In the genomic region with DNA sequence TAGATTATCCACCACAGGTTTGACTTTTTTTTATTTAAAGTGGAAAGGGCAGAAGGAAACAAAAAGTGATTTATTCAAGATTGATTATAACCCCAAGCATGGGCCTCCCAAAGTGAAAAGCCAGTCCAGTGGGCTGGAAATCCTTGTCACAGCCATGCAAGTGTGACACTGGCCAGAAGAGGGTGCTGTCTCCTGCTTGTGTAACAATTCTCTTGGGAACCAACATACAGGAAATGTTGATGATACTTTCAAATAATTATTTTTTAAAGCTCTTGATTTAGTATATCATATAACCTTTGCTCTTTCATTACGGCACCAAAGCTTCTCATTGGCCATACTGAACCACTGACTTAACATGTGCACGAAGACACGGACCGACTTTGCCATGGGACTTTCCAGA, we compare ENCODE assay signal across 8 mouse cellular contexts. TPM values are rescaled to one million over a fixed set of nuclear protein-coding genes. Genes with fewer than 3 reads are reported as not detected.
DNase-seq lines count a peak whose midpoint lies in the region; ATAC-seq lines count a peak whose summit lies in the region.

No protein-coding gene starts in this region.

- intact Hi-C loops in left cerebral cortex, postnatal 14 days (cut with DNase I): loop anchor here (1.0 to 5.0 kb wide), 2 partner anchors 61 to 202 kb away; no protein-coding TSS in a partner anchor

- DNase-seq in liver: peak; percentile 71
- no peak for DNase-seq in liver, embryonic 11.5 days (ENCODE audit: low spot score)
- DNase-seq in Muller cell, postnatal 12 days (ENCODE audit: inconsistent ontology term): peak; percentile 47
- DNase-seq in cerebellum, postnatal 4 days (ENCODE audit: low spot score in 2 of 2): peak; percentile 53 to 70
- DNase-seq in hindbrain, embryonic 14.5 days (ENCODE audit: low spot score): peak; percentile 47
- DNase-seq in left cerebral cortex, postnatal 14 days (ENCODE audit: low spot score in 2 of 2): peak; percentile 61 to 82
- DNase-seq in neural tube, embryonic 11.5 days (ENCODE audit: low spot score): peak; percentile 37
- peak; percentile 52 to 65 for DNase-seq in thymus, postnatal 36 days

- no peaks in the 10 kb centered on the region for H3K36me3 ChIP-seq in liver, embryonic 11.5 days (ENCODE audit: control insufficient read depth, insufficient read depth, low read length)
- H3K36me3 ChIP-seq in hindbrain, embryonic 14.5 days (replicated peaks; ENCODE audit: control insufficient read depth, insufficient read depth): no peaks in the 10 kb centered on the region
- H3K36me3 ChIP-seq in neural tube, embryonic 11.5 days (ENCODE audit: control insufficient read depth, insufficient read depth, low read length): no peaks in the 10 kb centered on the region

- no peaks in the 10 kb centered on the region for H3K4me1 ChIP-seq in liver, embryonic 11.5 days (replicated peaks; ENCODE audit: control insufficient read depth, insufficient read depth, low read length)
- no peaks in the 10 kb centered on the region for H3K4me1 ChIP-seq in hindbrain, embryonic 14.5 days (replicated peaks; ENCODE audit: control insufficient read depth, insufficient read depth, low read length)
- no peaks in the 10 kb centered on the region for H3K4me1 ChIP-seq in neural tube, embryonic 11.5 days (ENCODE audit: control insufficient read depth, insufficient read depth, low read length)

- no peaks in the 10 kb centered on the region for H3K27me3 ChIP-seq in liver, embryonic 11.5 days (replicated peaks; ENCODE audit: control insufficient read depth, insufficient read depth, low read length)
- H3K27me3 ChIP-seq in hindbrain, embryonic 14.5 days (ENCODE audit: control insufficient read depth, insufficient read depth, low read length): no peaks in the 10 kb centered on the region
- no peaks in the 10 kb centered on the region for H3K27me3 ChIP-seq in neural tube, embryonic 11.5 days (ENCODE audit: control insufficient read depth, insufficient read depth, low read length)

- no peak for ATAC-seq in liver, embryonic 11.5 days (replicated peaks; ENCODE audit: low FRiP score)
- no peak for ATAC-seq in hindbrain, embryonic 14.5 days (ENCODE audit: low FRiP score)
- ATAC-seq in neural tube, embryonic 11.5 days (ENCODE audit: insufficient read depth, low FRiP score, low TSS enrichment): no peak

- no peak overlapping the region for H3K4me3 ChIP-seq in liver, embryonic 11.5 days (ENCODE audit: low read depth, low read length)
- no peak overlapping the region for H3K4me3 ChIP-seq in hindbrain, embryonic 14.5 days (replicated peaks; ENCODE audit: low read length)
- H3K4me3 ChIP-seq in neural tube, embryonic 11.5 days (ENCODE audit: low read depth, low read length): no peak overlapping the region

- no peak overlapping the region for H3K27ac ChIP-seq in liver, embryonic 11.5 days (ENCODE audit: low read depth, low read length)
- no peak overlapping the region for H3K27ac ChIP-seq in hindbrain, embryonic 14.5 days
- no peak overlapping the region for H3K27ac ChIP-seq in neural tube, embryonic 11.5 days (ENCODE audit: low read depth, low read length)

- no peak overlapping the region for H3K9ac ChIP-seq in liver, embryonic 11.5 days (ENCODE audit: low read depth, low read length)
- no peak overlapping the region for H3K9ac ChIP-seq in hindbrain, embryonic 14.5 days
- no peak overlapping the region for H3K9ac ChIP-seq in neural tube, embryonic 11.5 days (ENCODE audit: low read length)

- no peak overlapping the region for H3K4me2 ChIP-seq in liver, embryonic 11.5 days
- no peak overlapping the region for H3K4me2 ChIP-seq in hindbrain, embryonic 14.5 days (replicated peaks)
- H3K4me2 ChIP-seq in neural tube, embryonic 11.5 days (ENCODE audit: low read depth): no peak overlapping the region

- H3K9me3 ChIP-seq in liver, embryonic 11.5 days (ENCODE audit: control insufficient read depth, low read length): no peaks in the 10 kb centered on the region
- no peaks in the 10 kb centered on the region for H3K9me3 ChIP-seq in hindbrain, embryonic 14.5 days (ENCODE audit: control insufficient read depth, low read length)
- H3K9me3 ChIP-seq in neural tube, embryonic 11.5 days (ENCODE audit: control insufficient read depth, low read length): no peaks in the 10 kb centered on the region

- 75% methylated on average over 4 of the region's 4 CpGs for WGBS in liver, embryonic 11.5 days
- WGBS in hindbrain, embryonic 14.5 days: 80% methylated on average over 4 of the region's 4 CpGs
- 77% methylated on average over 4 of the region's 4 CpGs for WGBS in neural tube, embryonic 11.5 days

RNA-seq across cellular contexts. Expression of gene Lgals3, which starts 32.7 kb away (rescaled TPM):
- polyA plus RNA-seq in liver, embryonic 11.5 days (2014; fragmentation: Nextera tagmentation; extraction: Ambion mirVana): 21.2 and 21.6 TPM in 2 replicates
- 2.4 and 3.3 TPM in 2 replicates for polyA plus RNA-seq in hindbrain, embryonic 14.5 days (2014; fragmentation: Nextera tagmentation; extraction: Ambion mirVana)
- under 1 TPM; 0.34 to 0.75 TPM for total RNA-seq in left cerebral cortex, postnatal 14 days (2021)
- 1.1 and 1.2 TPM in 2 replicates for polyA plus RNA-seq in neural tube, embryonic 11.5 days (2014; fragmentation: Nextera tagmentation; extraction: Ambion mirVana)

RNA-seq across cellular contexts. Expression of gene Mapk1ip1l, which starts 36.8 kb away (rescaled TPM):
- 84.7 and 88.8 TPM in 2 replicates for polyA plus RNA-seq in liver, embryonic 11.5 days (2014; fragmentation: Nextera tagmentation; extraction: Ambion mirVana)
- 52.0 and 54.8 TPM in 2 replicates for polyA plus RNA-seq in hindbrain, embryonic 14.5 days (2014; fragmentation: Nextera tagmentation; extraction: Ambion mirVana)
- 10 to 100 TPM; 62.3 to 72.8 TPM for total RNA-seq in left cerebral cortex, postnatal 14 days (2021)
- 99.5 and 101 TPM in 2 replicates for polyA plus RNA-seq in neural tube, embryonic 11.5 days (2014; fragmentation: Nextera tagmentation; extraction: Ambion mirVana)

RNA-seq across cellular contexts. Expression of gene Socs4, which starts 58.1 kb away (rescaled TPM):
- 4.6 and 4.8 TPM in 2 replicates for polyA plus RNA-seq in liver, embryonic 11.5 days (2014; fragmentation: Nextera tagmentation; extraction: Ambion mirVana)
- polyA plus RNA-seq in hindbrain, embryonic 14.5 days (2014; fragmentation: Nextera tagmentation; extraction: Ambion mirVana): 3.6 TPM in 2 replicates
- 10 to 100 TPM; 10.1 to 10.5 TPM for total RNA-seq in left cerebral cortex, postnatal 14 days (2021)
- 5.0 and 7.7 TPM in 2 replicates for polyA plus RNA-seq in neural tube, embryonic 11.5 days (2014; fragmentation: Nextera tagmentation; extraction: Ambion mirVana)

RNA-seq across cellular contexts. Expression of gene Wdhd1, which starts 58.2 kb away (rescaled TPM):
- 65.7 and 68.8 TPM in 2 replicates for polyA plus RNA-seq in liver, embryonic 11.5 days (2014; fragmentation: Nextera tagmentation; extraction: Ambion mirVana)
- 15.0 and 15.6 TPM in 2 replicates for polyA plus RNA-seq in hindbrain, embryonic 14.5 days (2014; fragmentation: Nextera tagmentation; extraction: Ambion mirVana)
- total RNA-seq in left cerebral cortex, postnatal 14 days (2021): 1 to 10 TPM; 4.9 to 7.4 TPM
- polyA plus RNA-seq in neural tube, embryonic 11.5 days (2014; fragmentation: Nextera tagmentation; extraction: Ambion mirVana): 37.6 and 40.1 TPM in 2 replicates
